Mouse (Mus musculus): ENCODE measurements around the gene Zcchc8. TPM values are rescaled to one million over a fixed set of nuclear protein-coding genes. Genes with fewer than 3 reads are reported as not detected.

The Zcchc8 gene
- polyA plus RNA-seq, 1 experiment from 2014 or later = 69.3 TPM

DNA sequence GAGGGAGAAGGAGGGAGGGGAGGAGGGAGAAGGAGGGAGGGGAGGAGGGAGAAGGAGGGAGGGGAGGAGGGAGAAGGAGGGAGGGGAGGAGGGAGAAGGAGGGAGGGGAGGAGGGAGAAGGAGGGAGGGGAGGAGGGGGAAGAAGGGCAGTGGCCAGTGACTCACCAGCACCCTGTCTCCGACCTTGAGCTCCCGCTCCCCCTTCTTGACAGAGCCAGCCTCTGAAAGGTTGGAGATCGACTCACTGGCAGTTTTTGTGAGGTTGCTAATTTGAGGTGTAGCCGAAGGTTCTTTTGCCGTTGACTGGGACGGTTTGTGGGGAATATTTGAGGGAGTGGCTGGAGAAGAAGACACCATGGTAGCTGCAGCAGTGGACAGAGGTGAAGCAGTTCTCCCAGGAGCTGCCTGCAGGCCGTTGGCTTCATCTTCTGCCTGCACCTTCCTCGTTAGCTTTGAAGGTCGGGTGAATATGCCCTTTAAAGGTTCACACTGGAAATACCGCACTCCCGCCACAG, 67.6 kb downstream of the Zcchc8 start:
- Histone ChIP-seq H3K9ac (replicated peaks; ENCODE audit: low read length) (no peak overlapping the region), H3K4me1 (ENCODE audit: insufficient read depth, low read length) (peaks cover 3% of the 10 kb centered on the region; the same call in 1 of the 2 replicates), H3K27ac (ENCODE audit: low read length) (no peak overlapping the region), H3K4me2 (replicated peaks; ENCODE audit: low read depth, low read length) (no peak overlapping the region), H3K36me3 (ENCODE audit: insufficient read depth, low read length) (peaks cover 10% of the 10 kb centered on the region; the same call in 1 of the 2 replicates), H3K9me3 (ENCODE audit: low read length) (no peaks in the 10 kb centered on the region), H3K27me3 (ENCODE audit: insufficient read depth, low read length) (no peaks in the 10 kb centered on the region), H3K4me3 (ENCODE audit: low read length) (no peak overlapping the region)
- WGBS = 88% methylated on average over 11 of the region's 11 CpGs
- ATAC-seq (ENCODE audit: low FRiP score, low TSS enrichment) = no peak

DNA sequence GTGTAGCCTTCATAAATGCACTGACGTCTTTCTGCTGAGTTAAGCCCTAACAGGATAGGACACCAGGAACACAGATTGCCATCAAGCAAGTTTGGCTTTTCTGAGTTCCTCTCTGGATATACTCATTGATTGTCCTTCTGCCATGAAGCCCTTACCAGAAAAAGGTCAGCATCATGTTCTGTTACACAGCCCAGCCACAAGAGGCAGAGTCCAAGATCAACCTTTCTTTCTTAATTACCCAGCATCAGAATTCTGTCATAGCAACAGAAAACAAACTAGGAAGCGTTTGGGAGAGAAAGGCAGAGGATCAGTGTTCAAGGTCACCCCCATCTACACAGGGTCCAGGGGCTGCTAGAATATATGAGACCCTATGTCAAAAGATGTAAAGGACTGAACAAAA, 70.1 kb downstream of the Zcchc8 start:
- no peak overlapping the region for H3K9ac ChIP-seq (replicated peaks; ENCODE audit: low read length)
- no peaks in the 10 kb centered on the region for H3K4me1 ChIP-seq (ENCODE audit: insufficient read depth, low read length)
- ATAC-seq (ENCODE audit: low FRiP score, low TSS enrichment) = no peak
- no peaks in the 10 kb centered on the region for H3K27me3 ChIP-seq (ENCODE audit: insufficient read depth, low read length)
- no peak overlapping the region for H3K4me2 ChIP-seq (replicated peaks; ENCODE audit: low read depth, low read length)
- no peak overlapping the region for H3K4me3 ChIP-seq (ENCODE audit: low read length)
- no peaks in the 10 kb centered on the region for H3K9me3 ChIP-seq (ENCODE audit: low read length)
- no peak overlapping the region for H3K27ac ChIP-seq (ENCODE audit: low read length)
- peaks cover 15% of the 10 kb centered on the region for H3K36me3 ChIP-seq (ENCODE audit: insufficient read depth, low read length)
- WGBS = 60% methylated on average over 2 of the region's 2 CpGs

Other genes with a start within 250 kb of the Zcchc8 start
- not detected in 2 replicates for gene Lrrc43, start 231.8 kb downstream of the Zcchc8 start, polyA plus RNA-seq (2015; fragmentation: Nextera tagmentation; extraction: Ambion mirVana)
- not detected in 2 replicates for gene Il31, start 231.6 kb downstream of the Zcchc8 start, polyA plus RNA-seq (2015; fragmentation: Nextera tagmentation; extraction: Ambion mirVana)
- gene B3gnt4, start 210.6 kb downstream of the Zcchc8 start, polyA plus RNA-seq (2015; fragmentation: Nextera tagmentation; extraction: Ambion mirVana) = 0.21 and 0.89 TPM in 2 replicates
- gene Diablo, start 196.9 kb downstream of the Zcchc8 start, polyA plus RNA-seq (2015; fragmentation: Nextera tagmentation; extraction: Ambion mirVana) = 122 and 125 TPM in 2 replicates
- 0.61 and 1.3 TPM in 2 replicates for gene Gm49027, start 195.6 kb downstream of the Zcchc8 start, polyA plus RNA-seq (2015; fragmentation: Nextera tagmentation; extraction: Ambion mirVana)
- gene Vps33a, start 148.1 kb downstream of the Zcchc8 start, polyA plus RNA-seq (2015; fragmentation: Nextera tagmentation; extraction: Ambion mirVana) = 30.2 and 33.1 TPM in 2 replicates
- 30.1 and 30.5 TPM in 2 replicates for gene Clip1, start 36.5 kb downstream of the Zcchc8 start, polyA plus RNA-seq (2015; fragmentation: Nextera tagmentation; extraction: Ambion mirVana)
- gene Rsrc2, start 28.3 kb upstream of the Zcchc8 start, polyA plus RNA-seq (2015; fragmentation: Nextera tagmentation; extraction: Ambion mirVana) = 105 and 123 TPM in 2 replicates
- gene Kntc1, start 28.6 kb upstream of the Zcchc8 start, polyA plus RNA-seq (2015; fragmentation: Nextera tagmentation; extraction: Ambion mirVana) = 26.4 and 34.9 TPM in 2 replicates
- gene Hcar2, start 144.4 kb upstream of the Zcchc8 start, polyA plus RNA-seq (2015; fragmentation: Nextera tagmentation; extraction: Ambion mirVana) = not detected in 2 replicates
- 3.0 and 3.2 TPM in 2 replicates for gene Hcar1, start 158.9 kb upstream of the Zcchc8 start, polyA plus RNA-seq (2015; fragmentation: Nextera tagmentation; extraction: Ambion mirVana)
- gene Denr, start 186.1 kb upstream of the Zcchc8 start, polyA plus RNA-seq (2015; fragmentation: Nextera tagmentation; extraction: Ambion mirVana) = 107 and 124 TPM in 2 replicates
- 3.3 and 4.0 TPM in 2 replicates for gene Gm43518, start 206.3 kb upstream of the Zcchc8 start, polyA plus RNA-seq (2015; fragmentation: Nextera tagmentation; extraction: Ambion mirVana)
- gene Ccdc62, start 209.6 kb upstream of the Zcchc8 start, polyA plus RNA-seq (2015; fragmentation: Nextera tagmentation; extraction: Ambion mirVana) = 6.3 and 6.8 TPM in 2 replicates

Data from kidney, embryonic 16.5 days (tissue).